Mouse (Mus musculus): ENCODE results near the gene Idi1. TPM values are rescaled to one million over a fixed set of nuclear protein-coding genes. Genes with fewer than 3 reads are reported as not detected.
"Not testable (repeated sequence)": the region's sequence is repeated elsewhere in the genome, so short reads cannot be mapped to it uniquely, and the experiment has no call there.

Gene Idi1
- polyA plus RNA-seq, 1 experiment from 2014 or later = 89.7 TPM

DNA sequence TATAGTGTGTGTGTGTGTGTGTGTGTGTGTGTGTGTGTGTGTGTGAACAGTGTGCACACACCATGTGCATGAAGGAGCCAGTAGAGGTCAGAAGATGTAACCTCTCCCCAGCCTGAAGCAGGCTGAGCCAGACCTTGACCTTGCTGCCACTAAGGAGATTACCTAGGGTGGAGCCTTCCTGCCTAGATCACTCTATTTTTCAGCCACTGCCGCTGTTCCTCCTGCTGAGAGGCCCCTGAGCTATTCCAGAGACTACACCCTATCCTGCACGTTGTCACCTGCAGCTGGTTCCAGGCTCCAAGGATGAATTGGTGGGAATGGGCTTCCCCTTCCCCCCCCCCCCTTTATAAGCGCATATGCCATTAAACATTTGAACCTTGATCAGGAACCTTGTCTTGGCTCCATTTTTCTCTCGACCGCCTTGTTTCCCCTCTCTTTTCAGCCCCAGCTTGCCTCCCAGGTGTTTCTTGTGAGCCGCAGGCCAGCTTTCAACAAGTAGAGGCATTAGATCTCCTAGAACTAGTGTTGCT lies 52.4 kb downstream of the Idi1 start:
- not testable (repeated sequence) for H3K4me1 ChIP-seq (ENCODE audit: control insufficient read depth, low read depth, low read length); ATAC-seq (ENCODE audit: low read depth); H3K27ac ChIP-seq (ENCODE audit: low read length)

DNA sequence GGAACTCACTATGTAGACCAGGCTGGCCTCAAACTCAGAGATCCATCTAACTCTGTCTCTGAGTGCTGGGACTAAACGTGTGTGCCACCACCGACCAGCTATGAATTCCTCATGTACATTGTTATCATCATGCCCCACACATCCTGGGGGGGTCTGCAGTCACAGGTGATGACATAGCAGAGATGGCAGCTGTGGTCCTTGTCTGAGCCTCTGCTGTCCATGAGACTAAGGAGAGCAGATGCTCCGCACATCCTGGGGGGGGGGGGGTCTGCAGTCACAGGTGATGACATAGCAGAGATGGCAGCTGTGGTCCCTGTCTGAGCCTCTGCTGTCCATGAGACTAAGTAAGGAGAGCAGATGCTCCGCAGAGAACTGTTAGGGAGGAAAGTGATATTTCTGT lies 55.8 kb downstream of the Idi1 start:
- WGBS (ENCODE audit: insufficient replicate concordance) = 40% methylated on average over 4 of the region's 4 CpGs

More for the DNA sequence above, 52.4 kb downstream of the Idi1 start:
- H3K36me3 ChIP-seq (ENCODE audit: control insufficient read depth, insufficient read depth); H3K27me3 ChIP-seq (ENCODE audit: control insufficient read depth, insufficient read depth, low read depth, low read length); H3K4me2 ChIP-seq (ENCODE audit: low read depth, low read length); H3K9ac ChIP-seq (ENCODE audit: low read depth, low read length); H3K9me3 ChIP-seq (replicated peaks; ENCODE audit: control insufficient read depth, low read length); H3K4me3 ChIP-seq (ENCODE audit: low read depth, low read length): not testable (repeated sequence)
- 61% methylated on average over 6 of the region's 6 CpGs for WGBS (ENCODE audit: insufficient replicate concordance)

GRCm38 (mm10) chr13:8941701-8942100 lies 56.4 kb downstream of the Idi1 start:
- not testable (repeated sequence) for H3K4me2 ChIP-seq (ENCODE audit: low read depth, low read length); H3K36me3 ChIP-seq (ENCODE audit: control insufficient read depth, insufficient read depth); H3K27me3 ChIP-seq (ENCODE audit: control insufficient read depth, insufficient read depth, low read depth, low read length); H3K9ac ChIP-seq (ENCODE audit: low read depth, low read length); H3K9me3 ChIP-seq (replicated peaks; ENCODE audit: control insufficient read depth, low read length); H3K4me1 ChIP-seq (ENCODE audit: control insufficient read depth, low read depth, low read length); H3K27ac ChIP-seq (ENCODE audit: low read length); H3K4me3 ChIP-seq (ENCODE audit: low read depth, low read length)
- WGBS (ENCODE audit: insufficient replicate concordance) = 0% methylated on average over 1 of the region's 5 CpGs
- ATAC-seq (ENCODE audit: low read depth) = 0 out of 2 replicates have a peak, but pooled peaks have one; percentile 32

More for the DNA sequence above, 55.8 kb downstream of the Idi1 start:
- H3K4me3 ChIP-seq (ENCODE audit: low read depth, low read length); H3K36me3 ChIP-seq (ENCODE audit: control insufficient read depth, insufficient read depth); H3K27ac ChIP-seq (ENCODE audit: low read length); H3K9me3 ChIP-seq (replicated peaks; ENCODE audit: control insufficient read depth, low read length); H3K4me2 ChIP-seq (ENCODE audit: low read depth, low read length); H3K27me3 ChIP-seq (ENCODE audit: control insufficient read depth, insufficient read depth, low read depth, low read length); H3K9ac ChIP-seq (ENCODE audit: low read depth, low read length); ATAC-seq (ENCODE audit: low read depth); H3K4me1 ChIP-seq (ENCODE audit: control insufficient read depth, low read depth, low read length): not testable (repeated sequence)

Small RNAs within 50 kb of the gene (microRNA-seq; reads per million reads assigned to microRNA genes)
- gene Gm22750 = not detected

Other genes starting within 250 kb of the Idi1 start
- 6.8 and 7.2 TPM in 2 replicates for gene Wdr37, start 13.6 kb upstream of the Idi1 start, polyA plus RNA-seq (2015; fragmentation: Nextera tagmentation; extraction: Ambion mirVana)
- gene Gm9745, start 62.7 kb downstream of the Idi1 start, polyA plus RNA-seq (2015; fragmentation: Nextera tagmentation; extraction: Ambion mirVana) = not detected in 2 replicates
- not detected in 2 replicates for gene Idi2, start 67.4 kb downstream of the Idi1 start, polyA plus RNA-seq (2015; fragmentation: Nextera tagmentation; extraction: Ambion mirVana)
- 28.4 and 30.5 TPM in 2 replicates for gene Gtpbp4, start 110.6 kb downstream of the Idi1 start, polyA plus RNA-seq (2015; fragmentation: Nextera tagmentation; extraction: Ambion mirVana)
- gene Larp4b, start 208.4 kb downstream of the Idi1 start, polyA plus RNA-seq (2015; fragmentation: Nextera tagmentation; extraction: Ambion mirVana) = 24.1 and 24.4 TPM in 2 replicates